Mouse (Mus musculus) liver, embryonic 13.5 days (tissue): ENCODE measurements around the gene Vps8. TPM values are rescaled to one million over a fixed set of nuclear protein-coding genes. Genes with fewer than 3 reads are reported as not detected.
A peak's percentile ranks its signal among the peaks of the same experiment; 100 is the strongest.
"Not testable (repeated sequence)": the region's sequence is repeated elsewhere in the genome, so short reads cannot be mapped to it uniquely, and the experiment has no call there.

Experiments used
- ATAC-seq: fragments of 200-750 bp; cut with Nextera tagmentation; 2 replicates; pipeline ENCODE4 v1.8.0; 2017; ENCODE audit warnings: low read depth, mild to moderate bottlenecking, moderate number of reproducible peaks, moderate library complexity
- DNase-seq: peaks from one replicate; pipeline ENCODE4 v3.0.0; 2022
- H3K27ac ChIP-seq: fragments of 300-500 bp; sonication (generic); 2 replicates; pipeline ENCODE4 v1.5.1; 2015; ENCODE audit warnings: moderate library complexity, mild to moderate bottlenecking, inconsistent platforms
- H3K27me3 ChIP-seq: fragments of 300-500 bp; sonication (generic); 2 replicates; pipeline ENCODE4 v1.6.1; 2015; ENCODE audit warnings: mild to moderate bottlenecking, inconsistent platforms
- H3K36me3 ChIP-seq: fragments of 300-500 bp; sonication (generic); 2 replicates; pipeline ENCODE4 v1.6.1; 2015; ENCODE audit warnings: mild to moderate bottlenecking, inconsistent platforms
- H3K4me1 ChIP-seq: fragments of 300-500 bp; sonication (generic); replicated peaks from 2 replicates; pipeline ENCODE4 v1.6.1; 2015; ENCODE audit warnings: inconsistent platforms
- H3K4me2 ChIP-seq: fragments of 300-500 bp; sonication (generic); 2 replicates; pipeline ENCODE4 v1.6.1; 2015; ENCODE audit warnings: inconsistent platforms, mild to moderate bottlenecking, moderate library complexity
- H3K4me3 ChIP-seq: fragments of 300-500 bp; sonication (generic); replicated peaks from 2 replicates; pipeline ENCODE4 v1.5.1; 2015; ENCODE audit warnings: mild to moderate bottlenecking, inconsistent platforms
- H3K9ac ChIP-seq: fragments of 300-500 bp; sonication (generic); 2 replicates; pipeline ENCODE4 v1.6.1; 2015; ENCODE audit warnings: mild to moderate bottlenecking, inconsistent platforms
- H3K9me3 ChIP-seq: fragments of 300-500 bp; sonication (generic); replicated peaks from 2 replicates; pipeline ENCODE4 v1.6.1; 2016; ENCODE audit warnings: inconsistent platforms
- WGBS: fragments of 180-500 bp; shearing (Covaris S2); methylation state at CpG from one replicate; pipeline ENCODE4 v1.1.7; 2015; ENCODE audit not compliant: insufficient replicate concordance; 5-methylcytosine and 5-hydroxymethylcytosine counted together
- polyA plus RNA-seq: library from polyadenylated mRNA; unstranded; fragments of >200 nt; fragmentation: Nextera tagmentation; extraction: Ambion mirVana; gene quantifications from 2 replicates; pipeline ENCODE4 v1.2.1, GENCODE M21; 2015

Gene Vps8
- polyA plus RNA-seq, 1 experiment from 2014 or later: 5.3 TPM

- not testable (repeated sequence) for H3K27ac ChIP-seq, H3K27me3 ChIP-seq, H3K36me3 ChIP-seq, H3K4me3 ChIP-seq, H3K9ac ChIP-seq, H3K4me2 ChIP-seq, ATAC-seq, H3K9me3 ChIP-seq, DNase-seq, H3K4me1 ChIP-seq
- WGBS: 69% methylated on average over 1 of the region's 1 CpGs
Measured at GRCm38 (mm10) chr16:21673651-21674050, 250.7 kb downstream of the Vps8 start.

- no peak for DNase-seq
- no peak overlapping the region for H3K4me2 ChIP-seq
- H3K4me1 ChIP-seq: no peaks in the 10 kb centered on the region
- no peak overlapping the region for H3K9ac ChIP-seq
- no peaks in the 10 kb centered on the region for H3K9me3 ChIP-seq
- no peak overlapping the region for H3K27ac ChIP-seq
- ATAC-seq: no peak
- H3K27me3 ChIP-seq: no peaks in the 10 kb centered on the region
- no peaks in the 10 kb centered on the region for H3K36me3 ChIP-seq
- no peak overlapping the region for H3K4me3 ChIP-seq
- 70% methylated on average over 7 of the region's 7 CpGs for WGBS
Measured at GRCm38 (mm10) chr16:21676791-21677190, 253.9 kb downstream of the Vps8 start.

- H3K4me3 ChIP-seq: no peak overlapping the region
- no peaks in the 10 kb centered on the region for H3K4me1 ChIP-seq
- peaks cover 6% of the 10 kb centered on the region for H3K27me3 ChIP-seq
- 62% methylated on average over 5 of the region's 5 CpGs for WGBS
- no peaks in the 10 kb centered on the region for H3K9me3 ChIP-seq
- H3K4me2 ChIP-seq: no peak overlapping the region
- H3K27ac ChIP-seq: no peak overlapping the region
- ATAC-seq: no peak
- no peaks in the 10 kb centered on the region for H3K36me3 ChIP-seq
- H3K9ac ChIP-seq: no peak overlapping the region
- DNase-seq: no peak
Measured at GRCm38 (mm10) chr16:21687406-21687805, 264.5 kb downstream of the Vps8 start.

- no peak overlapping the region for H3K4me3 ChIP-seq
- no peak for ATAC-seq
- WGBS: 26% methylated on average over 5 of the region's 5 CpGs
- H3K4me1 ChIP-seq: no peaks in the 10 kb centered on the region
- peaks cover 23% of the 10 kb centered on the region for H3K27me3 ChIP-seq
- no peak for DNase-seq
- no peaks in the 10 kb centered on the region for H3K36me3 ChIP-seq
- H3K4me2 ChIP-seq: no peak overlapping the region
- no peak overlapping the region for H3K27ac ChIP-seq
- H3K9me3 ChIP-seq: no peaks in the 10 kb centered on the region
- H3K9ac ChIP-seq: no peak overlapping the region
Measured at GRCm38 (mm10) chr16:21689141-21689540, 266.2 kb downstream of the Vps8 start.

GRCm38 (mm10) chr16:21690216-21690755, 267.4 kb downstream of the Vps8 start:
- DNase-seq (no peak), ATAC-seq (no peak)
- no peak overlapping the region for H3K27ac ChIP-seq
- peaks cover 35% of the 10 kb centered on the region for H3K27me3 ChIP-seq
- H3K4me1 ChIP-seq: peaks cover 7% of the 10 kb centered on the region
- no peak overlapping the region for H3K4me3 ChIP-seq
- no peak overlapping the region for H3K4me2 ChIP-seq
- no peaks in the 10 kb centered on the region for H3K9me3 ChIP-seq
- H3K9ac ChIP-seq: no peak overlapping the region
- WGBS: 59% methylated on average over 5 of the region's 5 CpGs
- H3K36me3 ChIP-seq: no peaks in the 10 kb centered on the region

GRCm38 (mm10) chr16:21693981-21694462, 271.1 kb downstream of the Vps8 start:
- under 1% methylated on average over 43 of the region's 45 CpGs for WGBS
- no peaks in the 10 kb centered on the region for H3K36me3 ChIP-seq
- peaks cover 10% of the 10 kb centered on the region for H3K4me1 ChIP-seq
- peak overlapping the region; percentile 48 for H3K27ac ChIP-seq
- no peaks in the 10 kb centered on the region for H3K9me3 ChIP-seq
- peak overlapping the region; percentile 74 for H3K4me2 ChIP-seq
- peak overlapping the region; percentile 64 for H3K9ac ChIP-seq
- peaks cover 52% of the 10 kb centered on the region for H3K27me3 ChIP-seq
- ATAC-seq (peak; percentile 53), DNase-seq (peak; percentile 2)
- H3K4me3 ChIP-seq: peak overlapping the region; percentile 65

Other genes with a start within 250 kb of the Vps8 start
- gene Ephb3, start 218.4 kb upstream of the Vps8 start, polyA plus RNA-seq: 0.91 and 1.0 TPM in 2 replicates